Mouse (Mus musculus): ENCODE results near the gene Slc35e4. TPM values are rescaled to one million over a fixed set of nuclear protein-coding genes. Genes with fewer than 3 reads are reported as not detected.

The Slc35e4 gene
- total and polyA plus RNA-seq, 3 experiments, result 0.05 TPM; not detected in 2

DNA sequence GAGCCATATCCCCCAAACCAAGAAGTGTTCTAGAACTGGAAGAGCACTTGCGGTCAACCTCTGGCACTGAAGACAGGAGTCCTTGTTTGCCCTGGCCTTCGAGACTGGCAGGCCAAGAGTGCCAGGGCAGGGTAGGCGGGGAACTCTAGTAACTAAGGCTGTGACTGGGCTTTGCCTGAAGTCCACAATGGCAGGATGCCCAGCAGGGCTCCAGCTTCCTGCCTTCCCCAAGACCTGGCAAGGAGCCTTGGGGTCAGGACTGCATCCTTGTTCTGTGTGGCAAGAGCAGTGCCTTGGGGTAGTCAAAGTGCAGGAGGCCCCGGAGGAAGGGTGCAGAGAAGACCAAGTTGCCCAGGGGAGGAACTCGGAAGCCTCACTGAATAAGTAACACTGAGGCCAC is 11.4 kb downstream of the Slc35e4 start:
- no peak for ATAC-seq (ENCODE audit: extremely low read depth, insufficient number of reproducible peaks, low FRiP score, poor library complexity, severe bottlenecking)
- H3K9me3 ChIP-seq (replicated peaks), result no peaks in the 10 kb centered on the region
- TF ChIP-seq CTCF (IDR thresholded peaks at IDR 0.05; ENCODE audit: low read depth, low read length) (no peak), GATA1 (IDR thresholded peaks at IDR 0.05; ENCODE audit: borderline replicate concordance, low read length) (no peak), GATA2 (IDR thresholded peaks at IDR 0.05; ENCODE audit: borderline replicate concordance, low read depth, low read length) (no peak), TAL1 (conservative IDR thresholded peaks at IDR 0.05; ENCODE audit: low read depth, low read length) (no peak), POLR2AphosphoS5 (IDR thresholded peaks at IDR 0.05; ENCODE audit: insufficient replicate concordance, low read depth, low read length) (no peak)
- H3K36me3 ChIP-seq (replicated peaks), result no peaks in the 10 kb centered on the region
- H3K4me3 ChIP-seq (ENCODE audit: low read depth, low read length), result no peak overlapping the region
- peaks cover 8% of the 10 kb centered on the region; the same call in 1 of the 2 replicates for H3K27me3 ChIP-seq (ENCODE audit: insufficient read depth, low read length)
- 0 out of 2 replicates have a peak, but pooled peaks cover 2% of the 10 kb centered on the region for H3K4me1 ChIP-seq (ENCODE audit: insufficient read depth, low read depth, low read length)
- DNase-seq (ENCODE audit: low spot score), result no peak

DNA sequence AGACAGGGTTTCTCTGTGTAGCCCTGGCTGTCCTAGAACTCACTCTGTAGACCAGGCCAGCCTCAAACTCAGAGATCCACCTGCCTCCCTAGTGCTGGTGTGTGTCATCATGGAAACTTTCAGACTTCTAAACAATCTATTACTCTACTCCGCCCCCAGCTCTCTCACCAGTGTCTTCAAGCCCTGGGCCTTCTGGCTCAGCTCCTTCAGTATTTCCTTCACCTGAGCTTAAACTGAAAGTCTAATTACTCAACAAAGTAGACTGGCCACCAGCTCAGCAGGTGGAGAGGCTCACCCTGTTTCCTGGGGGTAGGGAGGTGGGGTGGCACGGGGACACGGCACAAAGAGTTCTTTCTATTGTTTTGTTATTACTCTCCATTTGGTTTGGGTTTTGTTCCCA is 11.9 kb downstream of the Slc35e4 start:
- TF ChIP-seq TAL1 (conservative IDR thresholded peaks at IDR 0.05; ENCODE audit: low read depth, low read length) (no peak), CTCF (IDR thresholded peaks at IDR 0.05; ENCODE audit: low read depth, low read length) (no peak)
- 0 out of 2 replicates have a peak, but pooled peaks cover 2% of the 10 kb centered on the region for H3K4me1 ChIP-seq (ENCODE audit: insufficient read depth, low read depth, low read length)
- no peaks in the 10 kb centered on the region for H3K36me3 ChIP-seq (replicated peaks)
- H3K9me3 ChIP-seq (replicated peaks), result no peaks in the 10 kb centered on the region
- DNase-seq (ENCODE audit: low spot score) (no peak), ATAC-seq (ENCODE audit: extremely low read depth, insufficient number of reproducible peaks, low FRiP score, poor library complexity, severe bottlenecking) (no peak)
- H3K4me3 ChIP-seq (ENCODE audit: low read depth, low read length), result no peak overlapping the region
- H3K27me3 ChIP-seq (ENCODE audit: insufficient read depth, low read length), result peaks cover 5% of the 10 kb centered on the region; the same call in 1 of the 2 replicates

DNA sequence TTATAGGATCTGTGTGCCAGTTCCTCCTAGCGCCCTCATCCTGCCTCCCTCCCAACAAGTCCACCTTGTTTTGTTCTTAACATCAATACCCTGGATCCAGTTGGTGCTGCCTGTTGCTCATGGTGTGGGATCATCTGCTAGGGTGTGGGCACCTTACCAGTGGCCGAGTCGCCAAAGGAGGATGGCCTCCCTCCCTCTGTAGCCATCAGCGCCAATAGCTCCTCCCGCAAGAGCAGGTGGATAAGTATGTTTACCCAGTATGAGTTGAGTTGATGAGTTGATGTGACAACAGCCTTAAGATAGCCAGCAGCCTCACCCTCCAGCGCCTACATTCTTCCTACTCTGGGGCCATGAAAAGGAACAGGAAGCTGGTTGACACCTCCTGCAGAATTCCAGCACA is 14.2 kb downstream of the Slc35e4 start:
- Histone ChIP-seq H3K4me3 (ENCODE audit: low read depth, low read length) (no peak overlapping the region), H3K27me3 (ENCODE audit: insufficient read depth, low read length) (peaks cover 5% of the 10 kb centered on the region; the same call in 1 of the 2 replicates), H3K36me3 (replicated peaks) (no peaks in the 10 kb centered on the region), H3K9me3 (replicated peaks) (no peaks in the 10 kb centered on the region), H3K4me1 (ENCODE audit: insufficient read depth, low read depth, low read length) (0 out of 2 replicates have a peak, but pooled peaks cover 2% of the 10 kb centered on the region)
- no peak for DNase-seq (ENCODE audit: low spot score)
- TF ChIP-seq POLR2AphosphoS5 (IDR thresholded peaks at IDR 0.05; ENCODE audit: insufficient replicate concordance, low read depth, low read length), result no peak
- no peak for TF ChIP-seq GATA2 (IDR thresholded peaks at IDR 0.05; ENCODE audit: borderline replicate concordance, low read depth, low read length)
- no peak for TF ChIP-seq CTCF (IDR thresholded peaks at IDR 0.05; ENCODE audit: low read depth, low read length)
- no peak for TF ChIP-seq TAL1 (conservative IDR thresholded peaks at IDR 0.05; ENCODE audit: low read depth, low read length)
- TF ChIP-seq GATA1 (IDR thresholded peaks at IDR 0.05; ENCODE audit: borderline replicate concordance, low read length), result no peak
- no peak for ATAC-seq (ENCODE audit: extremely low read depth, insufficient number of reproducible peaks, low FRiP score, poor library complexity, severe bottlenecking)

GRCm38 (mm10) chr11:3895933-3896332 is 18.5 kb downstream of the Slc35e4 start:
- no peak for TF ChIP-seq GATA2 (IDR thresholded peaks at IDR 0.05; ENCODE audit: borderline replicate concordance, low read depth, low read length)
- TF ChIP-seq TAL1 (conservative IDR thresholded peaks at IDR 0.05; ENCODE audit: low read depth, low read length), result no peak
- TF ChIP-seq POLR2AphosphoS5 (IDR thresholded peaks at IDR 0.05; ENCODE audit: insufficient replicate concordance, low read depth, low read length), result no peak
- no peak for TF ChIP-seq CTCF (IDR thresholded peaks at IDR 0.05; ENCODE audit: low read depth, low read length)
- no peak for TF ChIP-seq GATA1 (IDR thresholded peaks at IDR 0.05; ENCODE audit: borderline replicate concordance, low read length)
- Histone ChIP-seq H3K27me3 (ENCODE audit: insufficient read depth, low read length) (0 out of 2 replicates have a peak, but pooled peaks cover 2% of the 10 kb centered on the region), H3K9me3 (replicated peaks) (no peaks in the 10 kb centered on the region), H3K4me3 (ENCODE audit: low read depth, low read length) (no peak overlapping the region), H3K4me1 (ENCODE audit: insufficient read depth, low read depth, low read length) (0 out of 2 replicates have a peak, but pooled peaks cover 2% of the 10 kb centered on the region), H3K36me3 (replicated peaks) (no peaks in the 10 kb centered on the region)
- DNase-seq (ENCODE audit: low spot score) (no peak), ATAC-seq (ENCODE audit: extremely low read depth, insufficient number of reproducible peaks, low FRiP score, poor library complexity, severe bottlenecking) (no peak)

DNA sequence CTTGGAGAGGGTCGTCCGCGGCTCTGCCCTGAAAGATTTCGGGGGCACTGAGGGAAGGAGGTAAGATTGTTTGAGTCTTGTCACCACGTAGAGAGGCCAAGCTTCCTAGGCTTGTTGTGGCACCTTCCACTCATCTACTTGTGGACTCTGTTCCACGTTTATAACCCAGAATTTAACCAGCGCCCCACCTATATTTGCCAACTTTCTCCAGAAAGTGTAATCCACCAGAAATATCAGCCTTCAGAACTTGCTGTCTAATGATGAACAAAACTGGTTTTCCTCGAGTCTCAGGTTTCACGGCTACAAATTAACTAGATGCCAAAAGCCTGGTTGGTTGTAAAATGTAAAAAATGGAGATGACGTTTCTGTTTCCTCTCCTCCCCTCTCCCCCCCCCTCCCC is 19.0 kb downstream of the Slc35e4 start:
- TF ChIP-seq TAL1 (conservative IDR thresholded peaks at IDR 0.05; ENCODE audit: low read depth, low read length) (no peak), CTCF (IDR thresholded peaks at IDR 0.05; ENCODE audit: low read depth, low read length) (no peak), GATA2 (IDR thresholded peaks at IDR 0.05; ENCODE audit: borderline replicate concordance, low read depth, low read length) (no peak), GATA1 (IDR thresholded peaks at IDR 0.05; ENCODE audit: borderline replicate concordance, low read length) (no peak), POLR2AphosphoS5 (IDR thresholded peaks at IDR 0.05; ENCODE audit: insufficient replicate concordance, low read depth, low read length) (no peak)
- H3K36me3 ChIP-seq (replicated peaks), result no peaks in the 10 kb centered on the region
- H3K4me1 ChIP-seq (ENCODE audit: insufficient read depth, low read depth, low read length), result 0 out of 2 replicates have a peak, but pooled peaks cover 2% of the 10 kb centered on the region
- no peaks in the 10 kb centered on the region for H3K9me3 ChIP-seq (replicated peaks)
- no peak for DNase-seq (ENCODE audit: low spot score)
- H3K4me3 ChIP-seq (ENCODE audit: low read depth, low read length), result no peak overlapping the region
- 0 out of 2 replicates have a peak, but pooled peaks cover 2% of the 10 kb centered on the region for H3K27me3 ChIP-seq (ENCODE audit: insufficient read depth, low read length)
- ATAC-seq (ENCODE audit: extremely low read depth, insufficient number of reproducible peaks, low FRiP score, poor library complexity, severe bottlenecking), result no peak

DNA sequence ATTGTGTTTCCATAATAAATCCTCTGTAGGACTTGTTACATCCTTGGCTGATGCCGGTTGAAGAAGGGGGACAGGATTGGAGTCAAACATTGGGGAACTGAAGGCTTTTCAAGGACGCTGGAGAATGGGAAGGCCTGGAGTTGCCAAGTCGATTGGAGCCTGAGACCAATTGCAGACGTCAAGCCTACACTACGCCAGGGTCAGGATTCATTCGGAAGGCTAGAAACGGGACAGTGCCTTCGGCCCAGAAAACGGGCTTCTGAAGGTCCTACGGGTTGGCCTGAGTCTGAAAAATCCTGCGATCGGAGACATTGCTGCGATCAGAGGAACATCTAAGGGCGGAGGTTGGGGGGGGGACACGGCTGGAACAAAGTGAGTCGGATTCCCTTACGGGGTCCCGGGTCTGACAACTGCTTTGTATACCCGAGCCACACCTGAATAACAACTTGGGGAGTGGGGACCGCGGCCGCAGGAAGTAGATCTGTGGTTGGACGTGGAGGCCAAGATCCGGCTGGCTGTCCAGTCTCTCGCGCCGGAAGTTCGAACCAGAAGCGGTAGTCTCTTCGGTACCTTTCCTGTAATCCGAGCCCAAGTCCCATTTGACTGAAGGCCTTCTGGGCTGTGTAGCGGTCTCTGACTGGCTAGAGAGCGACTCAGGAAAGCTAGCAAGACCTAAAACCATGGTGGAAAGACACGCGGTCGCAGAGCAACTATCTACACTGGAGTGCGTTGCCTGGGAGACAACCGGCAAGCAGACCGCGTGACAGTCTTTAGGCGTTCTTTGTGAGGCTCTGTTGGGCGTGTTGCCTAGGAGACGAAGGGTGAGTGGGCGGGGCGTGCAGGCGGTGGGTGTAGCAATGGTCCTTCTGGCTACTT is 19.8 kb downstream of the Slc35e4 start, which contains the start of the genes 4921536K21Rik and Dusp18:
Gene 4921536K21Rik, minus strand, starts transcription at position 693 of the 876 bp plus-strand sequence.
Gene Dusp18, plus strand, starts transcription at position 835 of the 876 bp plus-strand sequence.
- DNase-seq (ENCODE audit: low spot score), result no peak
- Histone ChIP-seq H3K4me1 (ENCODE audit: insufficient read depth, low read depth, low read length) (no peaks in the 10 kb centered on the region), H3K27me3 (ENCODE audit: insufficient read depth, low read length) (0 out of 2 replicates have a peak, but pooled peaks cover 2% of the 10 kb centered on the region), H3K4me3 (ENCODE audit: low read depth, low read length) (no peak within 1 kb of the TSS), H3K9me3 (replicated peaks) (no peaks in the 10 kb centered on the region), H3K36me3 (replicated peaks) (no peaks in the 10 kb centered on the region)
- no peak for ATAC-seq (ENCODE audit: extremely low read depth, insufficient number of reproducible peaks, low FRiP score, poor library complexity, severe bottlenecking)
- TF ChIP-seq GATA2 (IDR thresholded peaks at IDR 0.05; ENCODE audit: borderline replicate concordance, low read depth, low read length) (no peak), GATA1 (IDR thresholded peaks at IDR 0.05; ENCODE audit: borderline replicate concordance, low read length) (no peak), POLR2AphosphoS5 (IDR thresholded peaks at IDR 0.05; ENCODE audit: insufficient replicate concordance, low read depth, low read length) (no peak), TAL1 (conservative IDR thresholded peaks at IDR 0.05; ENCODE audit: low read depth, low read length) (no peak), CTCF (IDR thresholded peaks at IDR 0.05; ENCODE audit: low read depth, low read length) (no peak)
